Mouse (Mus musculus): ENCODE results near the gene Cdk18. TPM values are rescaled to one million over a fixed set of nuclear protein-coding genes. Genes with fewer than 3 reads are reported as not detected.
A peak's percentile ranks its signal among the peaks of the same experiment; 100 is the strongest.
"Not testable (repeated sequence)": the region's sequence is repeated elsewhere in the genome, so short reads cannot be mapped to it uniquely, and the experiment has no call there.

Gene Cdk18
- total RNA-seq (2021), result 1 to 10 TPM; 1.4 to 3.2 TPM
- long read RNA-seq, experiment 1, full-length matches to known transcripts, result 1 of 1 reads
- long read RNA-seq, experiment 1, partial matches to known transcripts, result 0 of 1 reads
- long read RNA-seq, experiment 1, other reads (novel, unspliced or antisense), result 0 of 1 reads
- long read RNA-seq, experiment 2, full-length matches to known transcripts, result 2 of 2 reads
- long read RNA-seq, experiment 2, partial matches to known transcripts, result 0 of 2 reads
- long read RNA-seq, experiment 2, other reads (novel, unspliced or antisense), result 0 of 2 reads

DNA sequence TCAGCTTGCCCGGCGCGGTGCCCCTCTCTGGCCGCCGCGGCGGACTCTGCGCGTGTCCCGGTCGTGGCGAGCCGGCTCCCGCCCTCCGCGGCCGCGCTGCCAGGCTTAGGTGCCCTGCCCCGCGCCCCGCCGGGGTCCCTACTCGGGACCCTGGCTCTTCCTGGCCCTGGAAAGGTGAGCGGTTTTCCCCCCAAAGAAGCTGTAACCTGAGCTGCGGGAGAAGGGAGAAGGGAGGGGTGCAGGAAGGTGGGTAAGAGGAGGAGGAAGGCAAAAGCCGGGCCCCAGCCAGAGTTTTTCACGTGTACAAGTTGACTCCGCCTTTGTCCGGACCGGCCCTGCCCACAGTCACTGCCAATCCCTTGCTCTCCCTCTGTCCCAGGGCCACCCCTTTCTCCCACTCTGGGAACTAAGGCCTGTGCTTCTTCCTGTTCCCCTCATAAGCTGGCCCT is at the start of gene Cdk18:
TSS of gene Cdk18 (minus strand) at position 269 of the 449 bp plus-strand sequence.
- peak; percentile 64 for DNase-seq

DNA sequence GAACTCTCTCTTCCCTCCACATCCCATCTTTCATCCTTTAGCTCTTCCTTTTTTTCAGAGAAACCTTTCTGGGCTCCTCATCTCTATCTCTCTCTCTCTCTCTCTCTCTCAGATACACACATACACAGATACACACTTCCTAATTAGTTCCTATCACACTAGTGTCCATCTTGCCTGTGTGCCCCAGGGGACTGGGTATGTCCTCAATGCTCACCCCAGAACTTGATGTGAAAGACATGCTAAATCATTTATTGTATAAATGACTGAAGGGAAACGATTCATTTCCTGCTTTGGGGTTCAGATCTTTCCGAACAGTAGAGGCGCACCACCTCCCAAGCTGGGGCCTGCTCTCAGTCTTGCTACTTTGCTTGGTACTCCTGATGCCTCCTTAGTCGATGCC is 49.7 kb upstream of the Cdk18 start:
- no peak for DNase-seq

- no peak for DNase-seq
Measured at GRCm38 (mm10) chr1:132188442-132189066, 49.1 kb upstream of the Cdk18 start.

- DNase-seq, result no peak
Measured at GRCm38 (mm10) chr1:132186303-132186702, 46.8 kb upstream of the Cdk18 start.

DNA sequence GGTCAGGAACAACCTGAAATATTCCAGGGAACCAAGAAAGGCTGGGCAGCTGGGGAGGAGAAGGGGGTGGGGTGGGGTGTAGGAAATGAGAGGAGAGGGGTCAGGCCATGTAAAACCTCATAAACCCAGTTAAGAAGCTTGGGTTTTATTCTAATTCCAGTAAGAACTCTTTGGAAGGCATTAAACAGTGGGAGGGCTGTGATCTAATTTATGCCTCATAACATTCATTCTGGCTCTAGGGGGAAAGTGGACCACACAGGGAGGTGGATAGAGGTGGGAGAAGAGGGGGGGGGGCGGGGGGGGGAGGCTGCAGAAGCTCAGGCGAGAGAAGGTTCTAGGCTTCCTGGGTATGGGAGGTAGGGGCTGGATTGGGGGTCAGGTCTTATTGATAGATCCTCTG is 32.1 kb upstream of the Cdk18 start:
- DNase-seq, result no peak

DNA sequence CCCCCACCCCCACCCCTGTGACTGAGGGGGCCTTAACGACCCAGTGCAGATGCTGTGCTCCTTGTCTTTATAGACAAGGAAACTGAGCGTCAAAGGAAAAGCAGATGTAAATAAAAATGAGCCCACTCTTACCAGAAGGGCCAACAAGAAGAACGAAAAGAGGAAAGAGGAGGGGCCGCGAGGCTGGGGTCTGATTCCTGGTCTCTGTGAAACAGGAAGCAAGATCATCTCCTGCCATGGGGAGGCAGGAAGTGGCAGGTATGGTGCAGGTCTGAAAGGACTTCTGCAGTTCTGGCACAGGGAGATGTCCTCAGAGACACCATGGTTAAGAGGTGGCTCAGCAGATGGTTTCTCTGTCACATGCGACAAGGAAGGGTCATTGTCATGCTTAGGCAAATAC is 31.2 kb upstream of the Cdk18 start:
- DNase-seq, result no peak

DNA sequence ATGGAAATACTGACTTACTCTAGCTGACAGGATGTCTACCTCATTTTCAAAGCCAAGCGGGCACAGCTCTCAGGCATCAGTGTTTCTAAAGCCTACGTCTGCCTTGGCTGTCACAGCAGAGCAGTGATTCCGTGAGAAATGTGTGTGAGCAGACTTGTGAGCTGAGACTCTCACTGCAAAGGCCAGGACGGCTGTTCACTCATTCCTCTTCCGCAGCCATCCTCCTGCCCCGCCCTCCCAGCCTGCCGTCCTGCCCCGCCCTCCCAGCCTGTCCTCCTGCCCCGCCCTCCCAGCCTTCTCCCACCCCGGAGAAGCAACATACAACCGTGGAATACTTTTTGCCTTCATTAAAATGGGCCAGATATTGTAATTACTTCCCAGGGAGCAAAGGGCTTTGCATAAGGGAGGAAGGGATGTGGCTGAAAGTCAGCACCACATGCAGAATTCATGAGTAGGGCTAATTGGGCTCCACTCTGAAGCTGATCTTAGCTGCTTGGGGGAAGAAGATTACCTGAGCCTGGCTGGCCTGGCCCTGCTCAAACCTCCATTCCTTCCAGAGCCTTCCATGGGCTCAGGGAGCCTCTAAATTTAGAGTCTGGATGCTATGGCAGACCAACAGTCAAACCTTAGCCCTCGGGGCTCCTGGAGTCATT is 28.8 kb upstream of the Cdk18 start:
- no peak for DNase-seq

DNA sequence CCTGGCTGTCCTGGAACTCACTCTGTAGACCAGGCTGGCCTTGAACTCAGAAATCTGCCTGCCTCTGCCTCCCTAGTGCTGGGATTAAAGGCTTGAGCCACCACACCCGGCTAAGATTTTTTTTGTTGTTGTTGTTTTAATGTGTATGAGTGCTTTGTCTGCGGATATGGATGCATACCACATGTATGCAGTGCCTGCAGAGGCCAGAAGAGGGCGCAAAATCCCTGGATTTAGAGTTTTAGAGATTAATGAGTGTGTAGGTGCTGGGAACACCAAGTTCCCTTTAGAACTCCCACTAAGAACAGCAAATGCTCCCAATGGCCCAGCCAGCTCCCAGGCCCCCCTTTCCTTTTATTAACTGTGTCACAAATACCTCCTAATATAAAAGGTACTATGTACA is 26.4 kb upstream of the Cdk18 start:
- DNase-seq, result no peak

DNA sequence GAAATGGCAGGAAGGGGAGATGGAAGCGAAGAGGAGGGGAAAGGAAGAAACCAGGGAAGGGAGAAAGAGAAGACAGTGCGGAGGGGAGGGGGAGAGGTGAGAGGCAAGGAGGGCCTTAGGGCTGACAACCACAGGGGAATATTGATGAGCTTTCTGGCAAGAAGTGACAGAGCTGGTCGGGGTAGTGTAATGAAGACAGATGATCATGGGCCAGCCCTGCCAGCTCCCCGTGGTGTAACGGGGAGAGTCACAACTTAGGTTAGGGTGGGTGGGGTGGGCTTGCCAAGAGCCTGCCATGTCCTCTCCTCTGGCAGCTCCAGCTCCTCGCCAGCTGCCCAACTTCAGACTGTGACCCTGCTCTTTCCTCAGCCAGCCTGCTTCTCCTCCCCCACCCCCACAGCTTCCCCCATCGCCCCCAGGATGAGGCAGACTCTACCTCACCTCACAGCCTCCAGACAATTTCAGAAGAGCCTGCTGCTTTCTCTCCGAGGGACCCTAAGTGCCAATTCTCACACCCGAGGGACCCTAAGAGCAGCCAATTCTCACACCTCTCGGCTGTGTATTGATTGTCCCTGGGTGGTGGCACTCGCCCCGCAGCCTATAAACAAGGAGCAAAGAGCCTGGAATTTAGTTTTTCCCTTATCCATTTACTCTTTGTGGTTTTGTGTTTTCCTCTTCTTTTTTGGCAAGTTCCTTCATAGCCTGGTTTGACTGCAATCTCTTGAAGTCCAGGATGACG is 25.5 kb upstream of the Cdk18 start:
- no peak for DNase-seq

DNA sequence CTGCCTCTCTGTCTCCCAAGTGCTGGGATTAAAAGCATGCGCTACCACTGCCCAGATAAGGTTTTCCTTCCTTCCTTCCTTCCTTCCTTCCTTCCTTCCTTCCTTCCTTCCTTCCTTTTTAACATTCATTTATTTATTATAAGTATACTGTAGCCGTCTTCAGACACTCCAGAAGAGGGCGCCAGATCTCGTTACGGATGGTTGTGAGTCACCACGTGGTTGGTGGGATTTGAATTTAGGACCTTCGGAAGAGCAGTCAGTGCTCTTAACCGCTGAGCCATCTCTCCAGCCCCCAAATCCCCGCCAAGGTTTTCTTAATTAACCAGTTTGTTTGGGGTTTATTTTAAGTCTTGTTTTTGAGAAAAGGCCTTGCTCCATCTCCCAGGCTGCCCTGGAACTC is 23.1 kb upstream of the Cdk18 start:
- not testable (repeated sequence) for DNase-seq

GRCm38 (mm10) chr1:132161211-132161880 is 21.9 kb upstream of the Cdk18 start:
- DNase-seq, result no peak

- no peak for DNase-seq
Measured at GRCm38 (mm10) chr1:132159681-132160080, 20.2 kb upstream of the Cdk18 start.

DNA sequence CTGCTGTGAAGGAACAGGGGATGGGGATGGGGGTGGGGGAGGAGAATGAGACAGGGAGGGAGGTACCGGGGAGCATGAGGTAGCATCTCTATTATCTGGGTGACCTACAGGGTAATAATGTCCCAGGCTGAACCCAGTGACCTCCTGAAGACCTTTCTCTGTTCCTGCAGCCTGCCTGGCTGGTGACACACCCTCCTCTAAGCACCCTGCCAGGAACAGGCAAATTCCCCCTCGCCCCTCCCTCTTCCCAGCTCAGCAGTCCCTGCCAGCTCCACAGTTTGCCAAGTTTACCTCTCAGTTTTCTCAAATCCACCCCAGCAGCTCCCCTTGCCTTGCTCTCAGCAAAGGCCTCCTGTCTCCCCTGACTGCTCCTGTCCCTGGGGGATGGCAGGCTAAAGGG is 19.3 kb upstream of the Cdk18 start:
- DNase-seq, result peak; percentile 40

- DNase-seq, result no peak
Measured at GRCm38 (mm10) chr1:132157808-132158207, 18.3 kb upstream of the Cdk18 start.

- DNase-seq, result peak; percentile 67
Measured at GRCm38 (mm10) chr1:132157016-132157781, 17.7 kb upstream of the Cdk18 start.

- peak; percentile 56 for DNase-seq
Measured at GRCm38 (mm10) chr1:132155737-132156136, 16.3 kb upstream of the Cdk18 start.

- DNase-seq, result no peak
Measured at GRCm38 (mm10) chr1:132153691-132154090, 14.2 kb upstream of the Cdk18 start.

- no peak for DNase-seq
Measured at GRCm38 (mm10) chr1:132153086-132153690, 13.7 kb upstream of the Cdk18 start.

DNA sequence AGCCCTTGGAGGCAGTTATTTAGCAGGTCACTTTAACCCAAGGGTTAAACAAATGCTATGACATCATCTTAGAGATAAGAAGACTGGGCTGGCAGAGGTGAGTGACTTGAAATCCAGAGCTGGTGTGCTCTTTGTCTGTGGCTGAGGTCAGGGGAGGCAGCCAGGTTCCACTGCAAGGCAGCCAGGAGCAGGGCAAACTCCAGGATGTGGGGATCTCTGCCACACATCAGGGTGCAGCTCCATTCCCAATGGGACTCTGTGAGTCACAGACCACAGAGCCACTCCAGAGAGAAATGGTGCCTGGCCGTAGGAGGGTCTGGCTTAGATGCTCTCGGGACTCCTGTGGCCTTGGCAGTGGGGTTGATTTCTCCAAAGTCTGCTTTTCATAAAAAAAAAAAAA is 12.4 kb upstream of the Cdk18 start:
- no peak for DNase-seq

- DNase-seq, result no peak
Measured at GRCm38 (mm10) chr1:132150817-132151601, 11.5 kb upstream of the Cdk18 start.
